Mouse (Mus musculus) lung, adult 2 months (tissue): ENCODE results near the gene Ttf1.

Experiments used
- CTCF ChIP-seq: fragments of 200-500 bp; IDR thresholded peaks from 2 replicates; pipeline ENCODE4 v1.5.1; 2011; ENCODE audit warnings: mild to moderate bottlenecking, low read length, control low read depth; ENCODE audit not compliant: insufficient read depth
- POLR2A ChIP-seq: fragments of 200-500 bp; IDR thresholded peaks from 2 replicates; pipeline ENCODE4 v1.6.1; 2011; ENCODE audit warnings: low read depth, mild to moderate bottlenecking, control low read depth, low read length, borderline replicate concordance; ENCODE audit errors: extremely low read depth

DNA sequence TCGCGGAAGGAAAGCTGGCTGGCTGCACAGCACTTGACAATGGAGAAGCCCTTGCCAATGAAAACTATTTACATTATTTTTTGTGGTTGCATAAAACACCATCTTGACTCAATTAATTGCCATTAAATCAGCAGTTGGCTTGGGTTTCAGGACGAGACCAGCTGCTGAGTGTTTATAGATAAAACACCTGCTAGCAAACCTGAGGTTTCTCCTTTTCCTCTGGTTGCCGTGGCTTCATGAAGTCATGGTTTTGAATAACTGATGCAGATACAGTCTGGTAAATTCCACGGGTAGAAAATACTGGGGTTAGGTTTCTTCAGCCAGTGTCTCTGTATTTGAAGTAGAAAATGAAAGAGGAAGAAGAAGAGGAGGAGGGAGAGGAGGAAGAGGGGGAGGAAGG, 8.1 kb upstream of the Ttf1 start:
- no peak for TF ChIP-seq CTCF
- TF ChIP-seq POLR2A = no peak
